8 mouse cellular contexts compared by ENCODE assay signal in genomic region chr10:80611024-80611423, GRCm38 (mm10). TPM values are rescaled to one million over a fixed set of nuclear protein-coding genes. Genes with fewer than 3 reads are reported as not detected.
DNase-seq lines count a peak whose midpoint lies in the region; ATAC-seq and TF ChIP-seq lines count a peak whose summit lies in the region.

No protein-coding gene starts in this region.

- H3K4me1 ChIP-seq in forebrain, embryonic 14.5 days (ENCODE audit: control insufficient read depth, insufficient read depth, low read length): no peaks in the 10 kb centered on the region
- peaks cover 8% of the 10 kb centered on the region for H3K4me1 ChIP-seq in liver, embryonic 16.5 days (ENCODE audit: control insufficient read depth, low read depth, low read length)
- H3K4me1 ChIP-seq in small intestine, adult 2 months (ENCODE audit: control insufficient read depth, insufficient read depth, insufficient read length, low read length): peaks cover 24% of the 10 kb centered on the region

- H3K9ac ChIP-seq in forebrain, embryonic 14.5 days (ENCODE audit: low read length): no peak overlapping the region
- no peak overlapping the region for H3K9ac ChIP-seq in liver, embryonic 16.5 days (ENCODE audit: low read depth, low read length)

- TF ChIP-seq CTCF in small intestine, adult 2 months (IDR thresholded peaks at IDR 0.05; ENCODE audit: extremely low read depth, insufficient read length, insufficient replicate concordance, low read depth, low read length): peak; percentile 88; the same call in 1 of the 2 replicates

- 85% methylated on average over 4 of the region's 4 CpGs for WGBS in forebrain, embryonic 14.5 days
- 42% methylated on average over 4 of the region's 4 CpGs for WGBS in liver, embryonic 16.5 days (ENCODE audit: insufficient replicate concordance)
- 68% methylated on average over 4 of the region's 4 CpGs for WGBS in small intestine, adult 2 months

- ATAC-seq in forebrain, embryonic 14.5 days: peak; percentile 48; the same call in 1 of the 2 replicates
- 0 out of 2 replicates have a peak, but pooled peaks have one; percentile 32 for ATAC-seq in liver, embryonic 16.5 days (ENCODE audit: low read depth)

- H3K9me3 ChIP-seq in forebrain, embryonic 14.5 days (replicated peaks; ENCODE audit: control insufficient read depth, low read length): no peaks in the 10 kb centered on the region
- no peaks in the 10 kb centered on the region for H3K9me3 ChIP-seq in liver, embryonic 16.5 days (replicated peaks; ENCODE audit: control insufficient read depth, low read length)

- no peak overlapping the region for H3K4me2 ChIP-seq in forebrain, embryonic 14.5 days (ENCODE audit: low read length)
- no peak overlapping the region for H3K4me2 ChIP-seq in liver, embryonic 16.5 days (ENCODE audit: low read depth, low read length)

- no peaks in the 10 kb centered on the region for H3K27me3 ChIP-seq in forebrain, embryonic 14.5 days (replicated peaks; ENCODE audit: control insufficient read depth, insufficient read depth, low read length)
- no peaks in the 10 kb centered on the region for H3K27me3 ChIP-seq in liver, embryonic 16.5 days (ENCODE audit: control insufficient read depth, insufficient read depth, low read depth, low read length)
- H3K27me3 ChIP-seq in small intestine, adult 2 months (ENCODE audit: control insufficient read depth, insufficient read depth, low read length): no peaks in the 10 kb centered on the region

- no peak for TF ChIP-seq POLR2A in small intestine, adult 2 months (IDR thresholded peaks at IDR 0.05; ENCODE audit: low read depth, low read length)

- peaks cover 78% of the 10 kb centered on the region for H3K36me3 ChIP-seq in forebrain, embryonic 14.5 days (ENCODE audit: control insufficient read depth, insufficient read depth, low read length)
- peaks cover 31% of the 10 kb centered on the region for H3K36me3 ChIP-seq in liver, embryonic 16.5 days (ENCODE audit: control insufficient read depth, insufficient read depth)
- peaks cover 54% of the 10 kb centered on the region for H3K36me3 ChIP-seq in small intestine, adult 2 months (ENCODE audit: control insufficient read depth, insufficient read depth, low read length)

- no peak overlapping the region for H3K4me3 ChIP-seq in forebrain, embryonic 14.5 days (ENCODE audit: low read depth, low read length)
- H3K4me3 ChIP-seq in liver, embryonic 16.5 days (ENCODE audit: low read depth, low read length): no peak overlapping the region
- H3K4me3 ChIP-seq in small intestine, adult 2 months (ENCODE audit: low read depth, low read length): no peak overlapping the region

- H3K27ac ChIP-seq in forebrain, embryonic 14.5 days (ENCODE audit: low read depth, low read length): no peak overlapping the region
- H3K27ac ChIP-seq in liver, embryonic 16.5 days (ENCODE audit: low read length): no peak overlapping the region
- no peak overlapping the region for H3K27ac ChIP-seq in small intestine, adult 2 months (ENCODE audit: insufficient read depth, low read depth, low read length)

- peak; percentile 50 for DNase-seq in gastrocnemius, postnatal 10 days
- no peak for DNase-seq in gastrocnemius, postnatal 25 days
- peak; percentile 57 for DNase-seq in 3T3-L1 (ENCODE audit: low read depth, low spot score)
- peak; percentile 73 for DNase-seq in adrenal gland, postnatal 14 days
- DNase-seq in forebrain, embryonic 14.5 days (ENCODE audit: low spot score): peak; percentile 57
- no peak for DNase-seq in left cerebral cortex, adult 8-10 months (ENCODE audit: low spot score in 2 of 2)

RNA-seq across cellular contexts. Expression of gene Gm49322, which starts 5.2 kb away (rescaled TPM):
- total RNA-seq in gastrocnemius, postnatal 10 days (2021): 1 to 10 TPM in 1 of 2 experiments, under 1 TPM in 1; 0.45 to 1.2 TPM
- total RNA-seq in gastrocnemius, postnatal 25 days (2021): under 1 TPM; 0.21 to 0.33 TPM
- 1.6 and 2.5 TPM in 2 replicates for total RNA-seq in adrenal gland, postnatal 14 days (2021)
- 1.1 and 1.6 TPM in 2 replicates for polyA plus RNA-seq in forebrain, embryonic 14.5 days (2014; fragmentation: Nextera tagmentation; extraction: Ambion mirVana)
- polyA plus RNA-seq in liver, embryonic 16.5 days (2015; fragmentation: Nextera tagmentation; extraction: Ambion mirVana): 1.2 and 1.5 TPM in 2 replicates
- 1.3 and 2.2 TPM in 2 replicates for polyA plus RNA-seq in small intestine, adult 2 months (2012; rRNA removed)
- total RNA-seq in left cerebral cortex, adult 8-10 months (2022): 1 to 10 TPM; 1.8 to 4.2 (median 3.3) TPM

RNA-seq across cellular contexts. Expression of gene Adat3, which starts 8.3 kb away (rescaled TPM):
- 1 to 10 TPM in 1 of 2 experiments, under 1 TPM in 1; 0.99 to 1.3 TPM for total RNA-seq in gastrocnemius, postnatal 10 days (2021)
- total RNA-seq in gastrocnemius, postnatal 25 days (2021): 1 to 10 TPM in 1 of 2 experiments, under 1 TPM in 1; 0.92 to 1.2 TPM
- 3.1 and 4.9 TPM in 2 replicates for total RNA-seq in adrenal gland, postnatal 14 days (2021)
- polyA plus RNA-seq in forebrain, embryonic 14.5 days (2014; fragmentation: Nextera tagmentation; extraction: Ambion mirVana): 3.6 and 7.4 TPM in 2 replicates
- polyA plus RNA-seq in liver, embryonic 16.5 days (2015; fragmentation: Nextera tagmentation; extraction: Ambion mirVana): 3.2 and 3.7 TPM in 2 replicates
- 18.2 and 23.9 TPM in 2 replicates for polyA plus RNA-seq in small intestine, adult 2 months (2012; rRNA removed)
- total RNA-seq in left cerebral cortex, adult 8-10 months (2022): 1 to 10 TPM in 3 of 4 experiments, not detected in 1; 1.3 to 4.1 (median 3.4) TPM

RNA-seq across cellular contexts. Expression of gene Scamp4, which starts 8.4 kb away (rescaled TPM):
- total RNA-seq in gastrocnemius, postnatal 10 days (2021): 10 to 100 TPM; 18.4 to 23.9 TPM
- 10 to 100 TPM; 14.3 to 18.4 TPM for total RNA-seq in gastrocnemius, postnatal 25 days (2021)
- 44.2 and 50.5 TPM in 2 replicates for total RNA-seq in adrenal gland, postnatal 14 days (2021)
- polyA plus RNA-seq in forebrain, embryonic 14.5 days (2014; fragmentation: Nextera tagmentation; extraction: Ambion mirVana): 57.7 and 61.9 TPM in 2 replicates
- polyA plus RNA-seq in liver, embryonic 16.5 days (2015; fragmentation: Nextera tagmentation; extraction: Ambion mirVana): 35.3 and 38.3 TPM in 2 replicates
- polyA plus RNA-seq in small intestine, adult 2 months (2012; rRNA removed): 84.0 and 130 TPM in 2 replicates
- 10 to 100 TPM; 38.8 to 46.5 (median 43.1) TPM for total RNA-seq in left cerebral cortex, adult 8-10 months (2022)

RNA-seq across cellular contexts. Expression of gene Csnk1g2, which starts 11.6 kb away (rescaled TPM):
- 100 to 1,000 TPM; 121 to 141 TPM for total RNA-seq in gastrocnemius, postnatal 10 days (2021)
- total RNA-seq in gastrocnemius, postnatal 25 days (2021): 10 to 100 TPM; 85.8 to 99.9 TPM
- 105 and 108 TPM in 2 replicates for total RNA-seq in adrenal gland, postnatal 14 days (2021)
- 35.9 and 49.2 TPM in 2 replicates for polyA plus RNA-seq in forebrain, embryonic 14.5 days (2014; fragmentation: Nextera tagmentation; extraction: Ambion mirVana)
- 5.0 and 9.8 TPM in 2 replicates for polyA plus RNA-seq in liver, embryonic 16.5 days (2015; fragmentation: Nextera tagmentation; extraction: Ambion mirVana)
- polyA plus RNA-seq in small intestine, adult 2 months (2012; rRNA removed): 115 and 266 TPM in 2 replicates
- 100 to 1,000 TPM; 214 to 250 (median 240) TPM for total RNA-seq in left cerebral cortex, adult 8-10 months (2022)

RNA-seq across cellular contexts. Expression of gene Abhd17a, which starts 20.9 kb away (rescaled TPM):
- 10 to 100 TPM; 69.6 to 73.3 TPM for total RNA-seq in gastrocnemius, postnatal 10 days (2021)
- 10 to 100 TPM; 53.8 to 58.8 TPM for total RNA-seq in gastrocnemius, postnatal 25 days (2021)
- total RNA-seq in adrenal gland, postnatal 14 days (2021): 97.7 and 98.7 TPM in 2 replicates
- 118 and 126 TPM in 2 replicates for polyA plus RNA-seq in forebrain, embryonic 14.5 days (2014; fragmentation: Nextera tagmentation; extraction: Ambion mirVana)
- polyA plus RNA-seq in liver, embryonic 16.5 days (2015; fragmentation: Nextera tagmentation; extraction: Ambion mirVana): 31.4 and 35.9 TPM in 2 replicates
- 381 and 644 TPM in 2 replicates for polyA plus RNA-seq in small intestine, adult 2 months (2012; rRNA removed)
- 100 to 1,000 TPM; 157 to 168 (median 166) TPM for total RNA-seq in left cerebral cortex, adult 8-10 months (2022)

Comparison
In these comparisons a context has a peak if more than half of its experiments do, and no peak if none do; other contexts are left out.
1. DNase-seq: peak in gastrocnemius, postnatal 10 days (single experiment), 3T3-L1 (single experiment), adrenal gland, postnatal 14 days (single experiment) and forebrain, embryonic 14.5 days (single experiment); none in gastrocnemius, postnatal 25 days (single experiment) and left cerebral cortex, adult 8-10 months (0 of 2).